Mouse (Mus musculus): ENCODE results near the gene Ttll11.
A peak's percentile ranks its signal among the peaks of the same experiment; 100 is the strongest.

Ttll11 gene

GRCm38 (mm10) chr2:35979644-35980021 lies at the start of gene Ttll11:
Ttll11 (minus strand) TSS chr2:35979913.
- peak; percentile 85 for DNase-seq (ENCODE audit: extremely low read depth, insufficient read length, low spot score)

GRCm38 (mm10) chr2:36023291-36023690 lies 43.6 kb upstream of the Ttll11 start:
- no peak for DNase-seq (ENCODE audit: extremely low read depth, insufficient read length, low spot score)

GRCm38 (mm10) chr2:36021385-36022159 lies 41.9 kb upstream of the Ttll11 start:
- DNase-seq (ENCODE audit: extremely low read depth, insufficient read length, low spot score): no peak

GRCm38 (mm10) chr2:36013010-36013409 lies 33.3 kb upstream of the Ttll11 start:
- no peak for DNase-seq (ENCODE audit: extremely low read depth, insufficient read length, low spot score)

GRCm38 (mm10) chr2:36011331-36011825 lies 31.7 kb upstream of the Ttll11 start:
- peak; percentile 16 for DNase-seq (ENCODE audit: extremely low read depth, insufficient read length, low spot score)

GRCm38 (mm10) chr2:36010579-36010978 lies 30.9 kb upstream of the Ttll11 start:
- no peak for DNase-seq (ENCODE audit: extremely low read depth, insufficient read length, low spot score)

- peak; percentile 15 for DNase-seq (ENCODE audit: extremely low read depth, insufficient read length, low spot score)
These were observed 29.7 kb upstream of the Ttll11 start for GRCm38 (mm10) chr2:36009386-36009785.

- no peak for DNase-seq (ENCODE audit: extremely low read depth, insufficient read length, low spot score)
These were observed 28.4 kb upstream of the Ttll11 start for GRCm38 (mm10) chr2:36008071-36008470.

GRCm38 (mm10) chr2:36002188-36002587 lies 22.5 kb upstream of the Ttll11 start:
- no peak for DNase-seq (ENCODE audit: extremely low read depth, insufficient read length, low spot score)

GRCm38 (mm10) chr2:36000390-36000789 lies 20.7 kb upstream of the Ttll11 start:
- DNase-seq (ENCODE audit: extremely low read depth, insufficient read length, low spot score): no peak

- no peak for DNase-seq (ENCODE audit: extremely low read depth, insufficient read length, low spot score)
These were observed 19.5 kb upstream of the Ttll11 start for GRCm38 (mm10) chr2:35999212-35999611.

- DNase-seq (ENCODE audit: extremely low read depth, insufficient read length, low spot score): no peak
These were observed 18.7 kb upstream of the Ttll11 start for GRCm38 (mm10) chr2:35998416-35998815.

- no peak for DNase-seq (ENCODE audit: extremely low read depth, insufficient read length, low spot score)
These were observed 17.0 kb upstream of the Ttll11 start for GRCm38 (mm10) chr2:35996753-35997152.

GRCm38 (mm10) chr2:35994303-35994702 lies 14.6 kb upstream of the Ttll11 start:
- peak; percentile 58 for DNase-seq (ENCODE audit: extremely low read depth, insufficient read length, low spot score)

GRCm38 (mm10) chr2:35993481-35993880 lies 13.8 kb upstream of the Ttll11 start:
- no peak for DNase-seq (ENCODE audit: extremely low read depth, insufficient read length, low spot score)

GRCm38 (mm10) chr2:35992259-35992658 lies 12.5 kb upstream of the Ttll11 start:
- DNase-seq (ENCODE audit: extremely low read depth, insufficient read length, low spot score): no peak

GRCm38 (mm10) chr2:35983869-35984268 lies 4.2 kb upstream of the Ttll11 start:
- peak; percentile 15 for DNase-seq (ENCODE audit: extremely low read depth, insufficient read length, low spot score)

- no peak for DNase-seq (ENCODE audit: extremely low read depth, insufficient read length, low spot score)
These were observed 2.2 kb upstream of the Ttll11 start for GRCm38 (mm10) chr2:35981872-35982271.

- DNase-seq (ENCODE audit: extremely low read depth, insufficient read length, low spot score): peak; percentile 64
These were observed 621 bp downstream of the Ttll11 start for GRCm38 (mm10) chr2:35978941-35979643.

- no peak for DNase-seq (ENCODE audit: extremely low read depth, insufficient read length, low spot score)
These were observed 1.3 kb downstream of the Ttll11 start for GRCm38 (mm10) chr2:35978276-35978933.

- no peak for DNase-seq (ENCODE audit: extremely low read depth, insufficient read length, low spot score)
These were observed 2.0 kb downstream of the Ttll11 start for GRCm38 (mm10) chr2:35977749-35978148.

Measured in 3134 (cell line).